Mouse (Mus musculus) megakaryocyte, embryonic 14.5 days (primary cell): ENCODE results near the gene Sigmar1. TPM values are rescaled to one million over a fixed set of nuclear protein-coding genes. Genes with fewer than 3 reads are reported as not detected.
"Not testable (repeated sequence)": the region's sequence is repeated elsewhere in the genome, so short reads cannot be mapped to it uniquely, and the experiment has no call there.

Experiments
- H3K27me3 ChIP-seq: replicated peaks from 2 replicates; pipeline ENCODE3; 2012; ENCODE audit warnings: inconsistent platforms
- H3K36me3 ChIP-seq: replicated peaks from 2 replicates; pipeline ENCODE3; 2012; ENCODE audit warnings: low read length, inconsistent platforms, mixed read lengths
- H3K4me1 ChIP-seq: 2 replicates; pipeline ENCODE4 v1.6.1; 2012; ENCODE audit warnings: inconsistent platforms
- H3K4me3 ChIP-seq: replicated peaks from 2 replicates; pipeline ENCODE3; 2012; ENCODE audit warnings: moderate library complexity, mild to moderate bottlenecking, inconsistent platforms
- H3K9me3 ChIP-seq: 2 replicates; pipeline ENCODE4 v1.6.1; 2012; ENCODE audit warnings: inconsistent platforms
- FLI1 ChIP-seq: IDR thresholded peaks from 2 replicates; pipeline ENCODE4 v1.6.1; 2012; ENCODE audit warnings: low read length, inconsistent platforms, mixed read lengths
- GATA1 ChIP-seq: IDR thresholded peaks from 3 replicates; pipeline ENCODE4 v1.6.1; 2012; ENCODE audit warnings: mixed read lengths, low read length, inconsistent platforms, borderline replicate concordance
- polyA plus RNA-seq: library from polyadenylated mRNA; stranded (reverse); fragments of >175 nt; gene quantifications from 2 replicates; pipeline ENCODE4 v1.2.3, GENCODE M21; 2012; ENCODE audit warnings: low replicate concordance; ENCODE audit not compliant: insufficient read depth

Gene Sigmar1
- polyA plus RNA-seq = 26.0 and 34.9 TPM in 2 replicates

GRCm38 (mm10) chr4:41755338-41756305 is at the start of gene Sigmar1:
TSS of gene Sigmar1 (minus strand) at chr4:41756157.
- Histone ChIP-seq H3K4me1 (peaks cover 27% of the 10 kb centered on the region), H3K9me3 (no peaks in the 10 kb centered on the region), H3K4me3 (peak within 1 kb of the TSS; percentile 99), H3K36me3 (peaks cover 39% of the 10 kb centered on the region), H3K27me3 (peaks cover 2% of the 10 kb centered on the region)
- TF ChIP-seq GATA1 = no peak
- no peak; the same call in 1 of the 2 replicates for TF ChIP-seq FLI1

GRCm38 (mm10) chr4:41783197-41783596 is 27.2 kb upstream of the Sigmar1 start:
- not testable (repeated sequence) for H3K9me3 ChIP-seq, H3K4me1 ChIP-seq, H3K27me3 ChIP-seq, H3K4me3 ChIP-seq, H3K36me3 ChIP-seq

GRCm38 (mm10) chr4:41782711-41783110 is 26.8 kb upstream of the Sigmar1 start:
- not testable (repeated sequence) for H3K36me3 ChIP-seq, H3K9me3 ChIP-seq

GRCm38 (mm10) chr4:41781748-41782485 is 26.0 kb upstream of the Sigmar1 start:
- not testable (repeated sequence) for H3K4me1 ChIP-seq, H3K27me3 ChIP-seq, H3K9me3 ChIP-seq, H3K4me3 ChIP-seq, H3K36me3 ChIP-seq

More at GRCm38 (mm10) chr4:41782711-41783110, 26.8 kb upstream of the Sigmar1 start:
- H3K4me1 ChIP-seq, H3K4me3 ChIP-seq, H3K27me3 ChIP-seq: not testable (repeated sequence)

GRCm38 (mm10) chr4:41781271-41781670 is 25.3 kb upstream of the Sigmar1 start:
- H3K9me3 ChIP-seq, H3K27me3 ChIP-seq, H3K4me3 ChIP-seq, H3K36me3 ChIP-seq, H3K4me1 ChIP-seq: not testable (repeated sequence)

- not testable (repeated sequence) for H3K27me3 ChIP-seq, H3K36me3 ChIP-seq, H3K4me3 ChIP-seq, H3K9me3 ChIP-seq, H3K4me1 ChIP-seq
These were observed 19.9 kb upstream of the Sigmar1 start for GRCm38 (mm10) chr4:41775840-41776239.

GRCm38 (mm10) chr4:41774506-41774905 is 18.5 kb upstream of the Sigmar1 start:
- H3K9me3 ChIP-seq, H3K27me3 ChIP-seq, H3K4me3 ChIP-seq, H3K36me3 ChIP-seq, H3K4me1 ChIP-seq: not testable (repeated sequence)

- H3K4me3 ChIP-seq, H3K4me1 ChIP-seq, H3K27me3 ChIP-seq, H3K36me3 ChIP-seq, H3K9me3 ChIP-seq: not testable (repeated sequence)
These were observed 18.0 kb upstream of the Sigmar1 start, which contains the start of gene Ccl27a for GRCm38 (mm10) chr4:41774002-41774401. TSS of gene Ccl27a (minus strand) at chr4:41774247.

GRCm38 (mm10) chr4:41773502-41773901 is 17.5 kb upstream of the Sigmar1 start:
- H3K9me3 ChIP-seq, H3K4me1 ChIP-seq, H3K4me3 ChIP-seq, H3K27me3 ChIP-seq, H3K36me3 ChIP-seq: not testable (repeated sequence)

GRCm38 (mm10) chr4:41772946-41773345 is 17.0 kb upstream of the Sigmar1 start:
- H3K4me3 ChIP-seq, H3K9me3 ChIP-seq, H3K4me1 ChIP-seq, H3K27me3 ChIP-seq, H3K36me3 ChIP-seq: not testable (repeated sequence)

- not testable (repeated sequence) for H3K27me3 ChIP-seq, H3K9me3 ChIP-seq, H3K4me1 ChIP-seq, H3K36me3 ChIP-seq, H3K4me3 ChIP-seq
These were observed 11.3 kb upstream of the Sigmar1 start for GRCm38 (mm10) chr4:41767301-41767700.

GRCm38 (mm10) chr4:41763176-41763575 is 7.2 kb upstream of the Sigmar1 start:
- H3K27me3 ChIP-seq, H3K9me3 ChIP-seq, H3K4me3 ChIP-seq: not testable (repeated sequence)
- peaks cover 22% of the 10 kb centered on the region for H3K36me3 ChIP-seq
- peaks cover 26% of the 10 kb centered on the region for H3K4me1 ChIP-seq

- Histone ChIP-seq H3K36me3 (peaks cover 27% of the 10 kb centered on the region), H3K4me1 (peaks cover 26% of the 10 kb centered on the region)
- H3K27me3 ChIP-seq, H3K9me3 ChIP-seq, H3K4me3 ChIP-seq: not testable (repeated sequence)
These were observed 6.7 kb upstream of the Sigmar1 start for GRCm38 (mm10) chr4:41762688-41763114.
